Mouse (Mus musculus) liver, postnatal 0 days (tissue): ENCODE data around the gene Fbf1.

Experiments
- CTCF ChIP-seq: sonication (generic); IDR thresholded peaks from 2 replicates; pipeline ENCODE4 v1.5.1; 2016; ENCODE audit warnings: antibody characterized with exemption, low read depth
- EP300 ChIP-seq: IDR thresholded peaks from 2 replicates; pipeline ENCODE4 v1.6.1; 2016; ENCODE audit warnings: antibody characterized with exemption, low read depth, mild to moderate bottlenecking

DNA sequence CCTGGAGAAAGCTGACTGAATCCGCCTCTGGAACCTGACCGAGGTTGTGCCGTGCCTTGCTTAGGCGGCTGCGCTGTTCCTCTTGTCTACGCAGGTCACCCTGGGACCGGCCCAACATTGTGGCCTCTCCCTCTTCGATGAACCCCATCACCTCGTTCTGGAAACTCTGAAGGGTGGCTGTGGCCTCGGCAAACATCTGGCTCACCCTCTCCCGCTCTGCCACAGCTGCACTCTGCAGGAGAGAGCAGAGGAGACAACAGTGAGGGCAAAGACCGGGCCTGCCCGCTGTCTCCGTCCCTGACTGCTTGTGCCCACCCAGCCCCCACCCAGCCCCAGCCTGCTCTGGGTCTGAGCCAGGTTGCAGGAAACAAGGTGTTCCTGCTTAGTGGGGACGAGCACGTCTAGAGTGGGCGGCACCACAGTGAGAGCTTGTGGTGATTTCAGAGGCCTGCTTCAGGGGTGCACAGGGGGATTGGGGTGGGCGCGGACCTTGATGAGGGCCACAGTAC, 60.1 kb downstream of the Fbf1 start:
- TF ChIP-seq EP300: no peak
- TF ChIP-seq CTCF: no peak
